Mouse (Mus musculus): Measurements from ENCODE around the gene Ube2l3. TPM values are rescaled to one million over a fixed set of nuclear protein-coding genes. Genes with fewer than 3 reads are reported as not detected.
"Not testable (repeated sequence)": the region's sequence is repeated elsewhere in the genome, so short reads cannot be mapped to it uniquely, and the experiment has no call there.

The Ube2l3 gene
- 100 to 1,000 TPM; 300 to 366 TPM for polyA plus RNA-seq (2017; shearing (Covaris generic))

- ATAC-seq, result no peak
Measured at GRCm38 (mm10) chr16:17202549-17202948, at the start of gene Ube2l3. Ube2l3 (minus strand) TSS chr16:17202649.

DNA sequence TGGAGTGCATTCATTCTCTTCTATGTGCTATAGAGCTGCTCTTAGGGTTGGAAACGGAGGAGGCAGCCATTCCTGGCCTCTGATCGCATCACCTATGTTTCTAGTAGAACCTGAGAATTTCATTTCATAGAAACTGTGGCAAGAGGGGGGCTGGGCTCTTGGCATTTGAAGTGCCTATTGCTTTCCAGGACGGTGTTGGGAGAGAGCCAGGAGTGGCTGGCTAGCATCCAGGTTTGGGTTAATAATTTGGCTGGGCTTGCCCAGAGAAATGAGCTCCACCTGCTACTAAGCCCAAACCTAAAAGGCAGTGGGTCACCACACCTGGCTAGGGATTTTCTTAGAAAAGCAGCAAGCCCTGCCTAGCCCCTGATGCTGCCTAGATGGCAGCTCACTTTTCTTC, 49.1 kb upstream of the Ube2l3 start:
- ATAC-seq, result no peak

- ATAC-seq, result no peak
Measured at GRCm38 (mm10) chr16:17249135-17249534, 46.7 kb upstream of the Ube2l3 start.

DNA sequence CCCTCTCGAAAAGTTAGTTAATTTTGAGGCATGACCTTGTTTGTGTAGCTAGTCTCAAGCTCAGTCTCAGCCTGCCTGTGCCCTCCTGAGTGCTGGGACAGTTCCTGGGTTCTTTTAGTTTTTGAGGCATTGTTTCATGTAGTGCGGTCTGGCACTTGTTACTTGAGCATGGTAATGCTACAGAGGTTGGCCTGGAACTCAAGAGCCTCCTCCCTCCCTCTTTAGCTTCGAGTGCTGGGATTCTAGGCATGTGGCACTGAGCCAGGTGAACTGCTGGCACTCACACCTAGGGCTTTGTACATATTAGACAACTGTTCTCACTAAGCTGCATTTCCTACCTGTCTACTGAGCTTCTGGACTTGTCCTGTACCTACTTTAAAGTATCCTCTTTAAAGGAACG, 45.3 kb upstream of the Ube2l3 start:
- no peak for ATAC-seq

DNA sequence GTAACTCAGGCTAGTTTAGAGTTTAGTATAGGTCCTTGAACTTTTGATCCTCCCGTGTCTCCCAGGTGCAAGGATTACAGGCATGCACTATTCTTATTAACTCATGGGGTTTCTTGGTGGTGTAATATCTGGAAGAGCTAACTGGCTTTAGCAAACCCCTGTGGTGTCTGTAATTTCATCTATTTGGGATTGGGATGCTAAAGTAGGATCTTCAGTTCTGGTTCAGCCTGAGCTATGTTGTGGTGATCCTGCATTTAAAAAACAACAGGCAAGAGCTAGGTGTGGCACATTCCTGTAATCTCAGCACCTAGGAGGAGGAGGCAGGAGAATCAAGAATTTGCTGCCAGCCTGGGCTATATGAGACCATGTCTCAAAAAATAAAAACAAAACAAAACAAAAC, 42.5 kb upstream of the Ube2l3 start:
- ATAC-seq, result no peak

DNA sequence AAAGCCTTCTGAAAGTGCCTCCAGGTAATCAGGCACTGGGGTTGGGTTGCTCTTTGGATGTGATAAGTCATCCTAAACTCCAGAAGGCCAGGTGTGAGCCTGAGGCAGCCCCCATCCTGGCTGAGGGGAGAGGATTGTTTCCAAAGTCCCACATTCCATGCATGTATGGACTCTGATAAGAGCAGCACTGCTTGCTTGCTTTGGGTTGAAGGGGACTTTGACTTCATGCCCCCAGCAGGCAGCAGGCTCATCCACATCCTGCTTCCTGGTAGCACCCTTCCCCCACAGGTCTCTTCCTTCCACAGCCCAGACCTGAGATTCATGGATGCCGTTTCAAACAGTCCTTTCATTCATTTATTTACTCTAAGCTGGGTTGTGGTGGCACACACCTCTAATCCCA, 41.3 kb upstream of the Ube2l3 start:
- no peak for ATAC-seq

DNA sequence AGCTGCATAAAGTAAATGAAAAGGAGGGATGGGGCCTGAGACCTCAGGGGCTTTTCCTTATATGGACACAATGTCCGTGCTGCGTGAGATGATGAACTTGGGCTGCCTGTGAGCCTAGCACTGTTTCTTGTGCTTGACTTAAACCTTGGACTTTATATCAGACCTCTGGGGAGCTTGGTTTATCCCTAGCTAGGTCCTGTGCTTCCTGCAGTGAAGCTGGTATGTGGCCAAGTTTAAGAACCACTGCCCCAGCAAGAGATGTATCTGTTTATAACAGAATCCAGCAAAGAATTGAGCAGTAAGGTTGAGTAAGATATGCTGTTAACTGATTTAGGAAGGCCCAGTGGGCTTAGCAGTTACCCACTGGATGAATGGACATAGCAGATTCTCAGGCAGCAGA, 37.0 kb upstream of the Ube2l3 start:
- no peak for ATAC-seq

GRCm38 (mm10) chr16:17237634-17238033, 35.2 kb upstream of the Ube2l3 start:
- no peak for ATAC-seq

DNA sequence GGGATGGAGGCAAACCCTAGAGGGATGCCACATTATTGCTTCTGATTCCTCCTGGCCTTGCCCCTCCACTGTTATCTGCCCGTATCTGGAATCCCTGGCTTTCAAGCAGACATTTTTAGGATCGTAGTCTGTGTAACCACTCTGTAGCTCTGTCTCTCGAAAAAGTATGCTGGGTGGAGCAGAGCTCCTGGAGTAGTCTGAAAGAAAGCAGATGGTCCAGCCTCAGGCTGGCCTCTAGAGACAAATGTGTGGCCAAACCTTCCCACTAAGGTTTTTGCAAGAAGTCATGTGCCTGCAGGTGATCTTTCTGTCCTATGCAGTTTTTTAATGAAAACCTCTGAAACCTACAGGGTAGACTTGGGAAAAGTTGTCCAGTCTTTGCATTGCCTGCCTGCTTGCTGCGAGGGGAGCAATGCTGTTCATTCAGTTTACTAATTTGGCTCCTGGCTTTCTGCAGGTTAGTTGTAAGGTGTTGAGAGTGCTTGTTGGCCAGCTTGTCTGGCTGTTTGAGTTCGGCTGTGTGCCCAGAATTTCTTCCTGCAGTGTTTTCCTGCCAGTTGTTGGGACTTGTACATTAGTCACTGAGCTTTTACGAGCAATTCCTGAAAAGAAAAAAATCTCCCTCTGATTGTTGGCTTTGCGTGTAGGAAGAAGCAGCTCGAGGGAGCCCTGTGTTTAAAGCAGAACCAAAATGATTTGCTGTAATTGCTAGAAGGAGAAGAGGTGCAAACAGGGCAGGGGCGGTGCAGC, 32.6 kb upstream of the Ube2l3 start:
- ATAC-seq, result no peak

GRCm38 (mm10) chr16:17234499-17234895, 32.0 kb upstream of the Ube2l3 start:
- no peak for ATAC-seq

GRCm38 (mm10) chr16:17233702-17234498, 31.5 kb upstream of the Ube2l3 start:
- ATAC-seq, result peak; percentile 32

DNA sequence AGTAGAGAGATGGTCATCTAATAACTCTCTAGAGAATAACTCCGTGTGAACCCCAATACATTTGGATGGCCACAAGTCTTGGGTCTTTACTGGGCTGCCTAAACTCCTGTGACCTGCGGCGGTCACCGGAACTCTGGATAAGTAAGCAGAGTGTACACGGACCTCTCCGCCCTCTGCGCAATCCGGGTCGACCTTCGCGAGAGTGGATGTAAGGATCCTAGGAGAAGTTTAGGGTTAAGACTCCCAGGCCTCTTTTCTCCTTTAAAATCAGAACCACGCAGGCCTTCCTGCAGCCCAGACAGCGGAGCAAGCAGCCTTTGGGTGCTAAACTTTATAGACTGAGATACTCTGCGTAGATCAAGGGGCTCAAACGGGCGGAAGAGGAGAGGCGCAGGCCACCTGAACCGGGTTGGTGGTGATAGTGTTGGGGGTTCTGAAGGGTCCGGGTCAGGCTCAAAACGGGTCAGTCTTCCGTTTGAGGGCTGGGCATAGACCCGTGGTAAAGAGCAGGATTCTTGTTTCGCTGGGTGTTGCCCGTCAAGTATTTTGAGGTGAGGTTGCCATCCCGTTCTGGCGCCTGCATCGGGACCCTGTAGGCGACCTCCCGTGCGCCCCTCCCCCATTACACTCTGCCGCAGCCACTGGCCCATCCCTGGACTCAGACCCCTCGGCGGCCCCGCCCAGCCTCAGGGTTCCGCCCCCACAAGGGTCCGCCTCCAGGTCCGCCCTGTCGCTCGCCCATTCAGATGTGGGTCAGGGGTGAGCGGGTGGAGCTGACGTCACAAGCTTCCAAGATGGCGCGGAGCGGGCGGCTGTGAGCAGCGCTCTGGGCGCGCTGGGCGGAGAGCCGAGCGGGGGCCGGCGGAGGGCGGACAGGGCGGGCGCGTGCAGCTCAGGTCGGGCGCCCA, 30.6 kb upstream of the Ube2l3 start, which contains the start of gene Hic2:
TSS of gene Hic2 (plus strand) at position 779 of the 908 bp plus-strand sequence.
- peak; percentile 91 for ATAC-seq

DNA sequence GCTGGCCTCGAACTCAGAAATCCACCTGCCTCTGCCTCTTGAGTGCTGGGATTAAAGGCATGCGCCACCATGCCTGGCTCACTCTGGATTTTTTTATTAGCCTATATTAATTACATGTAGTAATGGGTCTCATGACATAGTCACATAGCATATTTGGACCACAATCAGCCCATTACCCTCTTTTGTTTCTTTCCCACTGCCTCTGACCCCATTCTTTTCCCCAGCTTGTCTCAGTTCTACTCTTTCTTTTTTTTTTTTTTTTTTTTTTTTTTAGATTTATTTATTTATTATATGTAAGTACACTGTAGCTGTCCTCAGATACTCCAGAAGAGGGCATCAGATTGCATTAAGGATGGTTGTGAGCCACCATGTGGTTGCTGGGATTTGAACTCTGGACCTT, 29.1 kb upstream of the Ube2l3 start:
- not testable (repeated sequence) for ATAC-seq

- no peak for ATAC-seq
Measured at GRCm38 (mm10) chr16:17226496-17226895, 24.0 kb upstream of the Ube2l3 start.

DNA sequence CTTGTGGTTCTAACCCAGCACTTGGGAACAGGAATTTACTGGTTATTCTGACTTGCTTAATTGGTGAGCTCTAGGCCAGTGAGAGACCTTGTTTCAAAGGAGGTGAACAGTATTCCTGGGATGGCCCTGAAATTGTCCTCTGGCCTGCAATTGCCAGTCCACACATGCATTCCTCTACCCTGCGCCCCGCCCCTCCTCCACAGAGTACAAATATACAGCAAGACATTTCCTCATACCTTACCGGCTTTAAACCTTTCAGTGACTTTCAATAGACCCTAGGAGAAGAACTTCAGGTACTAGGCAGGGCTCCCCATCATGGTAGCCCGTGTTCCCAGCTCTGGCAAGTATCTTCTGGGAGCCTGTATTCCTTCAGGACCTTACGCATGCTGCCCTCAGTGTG, 23.1 kb upstream of the Ube2l3 start:
- ATAC-seq, result no peak

DNA sequence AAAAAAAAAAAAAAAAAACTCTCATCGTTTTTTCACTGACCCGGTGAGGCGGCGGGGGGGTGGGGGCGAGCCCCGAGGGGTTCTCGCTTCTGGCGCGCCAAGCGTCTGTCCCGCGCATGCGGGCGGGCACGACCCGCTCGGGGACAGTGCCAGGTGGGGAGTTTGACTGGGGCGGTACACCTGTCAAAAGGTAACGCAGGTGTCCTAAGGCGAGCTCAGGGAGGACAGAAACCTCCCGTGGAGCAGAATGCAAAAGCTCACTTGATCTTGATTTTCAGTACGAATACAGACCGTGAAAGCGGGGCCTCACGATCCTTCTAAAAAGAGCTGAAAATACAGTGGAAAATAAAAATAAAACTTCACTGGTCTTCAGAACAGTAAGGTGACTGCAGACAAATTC, 19.7 kb upstream of the Ube2l3 start:
- ATAC-seq, result peak; percentile 100

DNA sequence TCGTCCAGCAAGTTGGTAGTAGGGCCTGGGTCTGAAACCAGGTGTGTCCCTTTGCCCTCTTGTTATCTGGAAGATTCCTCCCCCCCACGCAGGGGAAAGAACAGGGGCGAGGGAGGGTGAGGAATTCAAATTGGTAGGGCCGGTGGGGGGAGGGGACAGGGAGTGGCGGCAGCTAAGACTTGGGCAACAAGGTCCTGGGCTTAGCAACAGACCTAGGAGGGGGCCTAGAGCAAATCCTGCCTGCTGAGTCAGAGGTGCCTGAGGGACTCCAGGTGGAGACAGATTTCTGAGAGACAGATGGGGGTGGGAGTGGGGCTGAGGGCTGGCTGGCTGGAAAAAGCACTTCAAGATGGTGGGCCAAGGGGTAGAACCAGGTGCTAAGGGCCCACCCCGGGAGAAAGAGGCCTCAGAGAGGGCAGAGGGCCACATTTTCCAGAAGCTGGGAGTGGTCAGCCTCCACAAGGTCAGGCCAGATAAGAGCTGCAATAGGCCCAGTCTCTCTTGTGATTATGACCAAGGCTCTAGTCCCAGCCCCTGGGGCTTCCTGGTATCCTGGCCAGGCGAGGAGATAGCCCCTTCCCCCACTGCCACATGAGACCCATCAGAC, 17.8 kb upstream of the Ube2l3 start:
- no peak for ATAC-seq

GRCm38 (mm10) chr16:17216934-17217633, 14.6 kb upstream of the Ube2l3 start:
- no peak for ATAC-seq

GRCm38 (mm10) chr16:17209981-17210838, 7.8 kb upstream of the Ube2l3 start:
- peak; percentile 79 for ATAC-seq

DNA sequence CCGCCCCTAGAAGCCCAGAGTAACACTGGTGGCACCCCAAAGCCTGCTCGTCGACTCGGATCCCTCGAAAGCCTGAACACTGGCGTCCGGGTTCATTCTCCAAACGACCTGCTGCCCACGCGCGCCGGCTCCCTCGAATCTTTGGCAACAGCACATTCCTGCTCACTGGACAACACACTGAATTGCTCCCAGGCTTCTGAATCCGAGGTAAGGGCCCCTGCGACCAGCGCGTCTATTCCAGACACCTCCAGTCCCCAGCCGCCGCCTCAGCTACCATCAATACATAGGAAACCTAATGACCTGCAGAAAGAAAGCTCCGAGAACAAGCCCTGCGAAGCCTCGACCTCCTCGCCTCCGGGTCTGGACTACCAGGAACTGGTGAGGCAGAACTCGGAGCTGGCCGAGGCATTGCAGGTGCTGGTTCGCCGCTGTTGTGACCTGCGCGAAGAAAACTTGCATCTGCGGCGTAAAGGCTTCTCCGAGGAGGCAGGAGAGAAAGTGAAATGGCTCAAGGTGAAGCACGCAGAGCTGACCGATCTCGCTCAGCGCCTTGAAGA, 7.0 kb upstream of the Ube2l3 start:
- no peak for ATAC-seq

Measured in activated CD4-positive, CD25-positive, alpha-beta regulatory T cell, adult 4 months (primary cell).